Mouse (Mus musculus): ENCODE measurements at regions not wholly inside any gene's neighbourhood (a gene's known extent, or its start where the extent isn't known, plus 50 kb on each side); places are given as distances from the start of the nearest gene placed in this dataset.

DNA sequence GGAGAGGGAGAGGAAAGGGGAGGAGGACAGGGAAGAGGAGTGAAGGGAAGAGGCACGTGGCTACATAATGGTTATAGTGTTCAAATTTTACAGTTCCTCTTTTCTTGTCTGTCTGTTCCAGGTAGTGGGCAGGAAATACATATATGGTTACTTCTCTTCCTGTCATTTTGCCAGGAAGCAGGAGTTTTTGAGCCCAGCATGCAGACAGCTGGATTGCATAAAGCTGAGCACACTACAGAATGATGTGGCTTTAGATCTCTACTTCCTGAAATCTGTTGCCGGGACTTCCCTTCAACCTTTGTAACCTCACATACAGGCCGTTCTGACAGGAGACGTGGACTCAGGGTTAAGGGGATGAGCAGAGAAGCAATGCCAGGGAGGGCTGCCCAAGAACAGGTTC, 154.1 kb downstream of the Tmem17 start:
- TF ChIP-seq POLR2A (IDR thresholded peaks at IDR 0.05; ENCODE audit: insufficient read depth, low read length), result no peak
- no peak for TF ChIP-seq CTCF (IDR thresholded peaks at IDR 0.05; ENCODE audit: low read depth, low read length)
- no peak for TF ChIP-seq EP300 (IDR thresholded peaks at IDR 0.05; ENCODE audit: insufficient read depth, low read depth, low read length)
